Mouse (Mus musculus) thymus, adult 2 months (tissue): ENCODE results near the gene Far1. TPM values are rescaled to one million over a fixed set of nuclear protein-coding genes. Genes with fewer than 3 reads are reported as not detected.

ENCODE experiments used
- DNase-seq: peaks from one replicate; pipeline ENCODE4 v3.0.0; 2021
- H3K27ac ChIP-seq: fragments of 200-500 bp; 2 replicates; pipeline ENCODE4 v1.5.1; 2012; ENCODE audit warnings: low read length, control low read depth; ENCODE audit not compliant: control insufficient read depth, insufficient read depth
- H3K27me3 ChIP-seq: fragments of 200-500 bp; 2 replicates; pipeline ENCODE4 v1.6.1; 2012; ENCODE audit warnings: mild to moderate bottlenecking, low read length, moderate library complexity, mixed read lengths; ENCODE audit not compliant: control insufficient read depth, insufficient read depth
- H3K36me3 ChIP-seq: fragments of 200-500 bp; 2 replicates; pipeline ENCODE4 v1.6.1; 2012; ENCODE audit warnings: mild to moderate bottlenecking, low read length, moderate library complexity; ENCODE audit not compliant: control insufficient read depth, insufficient read depth
- H3K4me1 ChIP-seq: fragments of 200-500 bp; replicated peaks from 2 replicates; pipeline ENCODE4 v1.6.1; 2012; ENCODE audit warnings: low read length; ENCODE audit not compliant: control insufficient read depth, insufficient read depth
- H3K4me3 ChIP-seq: fragments of 200-500 bp; 2 replicates; pipeline ENCODE4 v1.5.1; 2012; ENCODE audit warnings: mild to moderate bottlenecking, low read length, control low read depth, moderate library complexity; ENCODE audit not compliant: control insufficient read depth, insufficient read depth
- CTCF ChIP-seq: fragments of 200-500 bp; IDR thresholded peaks from 2 replicates; pipeline ENCODE4 v1.5.1; 2012; ENCODE audit warnings: mild to moderate bottlenecking, control low read depth, low read length, moderate library complexity, borderline replicate concordance; ENCODE audit not compliant: control insufficient read depth, poor library complexity, insufficient read depth; ENCODE audit errors: extremely low read depth
- POLR2A ChIP-seq: fragments of 200-500 bp; IDR thresholded peaks from 2 replicates; pipeline ENCODE4 v1.6.1; 2012; ENCODE audit warnings: mild to moderate bottlenecking, low read length, control low read depth, moderate library complexity; ENCODE audit not compliant: control insufficient read depth, poor library complexity, insufficient read depth; ENCODE audit errors: extremely low read depth
- WGBS: fragments of 180-500 bp; shearing (Covaris S2); methylation state at CpG from one replicate; pipeline ENCODE4 v1.1.7; 2018; 5-methylcytosine and 5-hydroxymethylcytosine counted together
- polyA plus RNA-seq: library from polyadenylated mRNA; depleted of rRNA; stranded (reverse); fragments of >200 nt; gene quantifications from 2 replicates; pipeline ENCODE4 v1.2.3, GENCODE M21; 2012; rRNA removed

Far1 gene
- polyA plus RNA-seq, 1 experiment: 16.8 TPM

- TF ChIP-seq POLR2A (no peak), CTCF (no peak)
- Histone ChIP-seq H3K27ac (no peak overlapping the region), H3K27me3 (no peaks in the 10 kb centered on the region), H3K4me1 (no peaks in the 10 kb centered on the region), H3K36me3 (no peaks in the 10 kb centered on the region), H3K4me3 (no peak overlapping the region)
- 81% methylated on average over 9 of the region's 9 CpGs for WGBS
- no peak for DNase-seq
Measured at GRCm38 (mm10) chr7:113607928-113608327, 94.3 kb downstream of the Far1 start.

- no peak overlapping the region for H3K27ac ChIP-seq
- no peak overlapping the region for H3K4me3 ChIP-seq
- H3K27me3 ChIP-seq: no peaks in the 10 kb centered on the region; the same call in 1 of the 2 replicates
- no peaks in the 10 kb centered on the region for H3K4me1 ChIP-seq
- TF ChIP-seq CTCF (no peak), POLR2A (no peak)
- H3K36me3 ChIP-seq: no peaks in the 10 kb centered on the region
- DNase-seq: peak; percentile 48
- WGBS: 20% methylated on average over 8 of the region's 8 CpGs
Measured at GRCm38 (mm10) chr7:113609027-113609705, 95.5 kb downstream of the Far1 start.

DNA sequence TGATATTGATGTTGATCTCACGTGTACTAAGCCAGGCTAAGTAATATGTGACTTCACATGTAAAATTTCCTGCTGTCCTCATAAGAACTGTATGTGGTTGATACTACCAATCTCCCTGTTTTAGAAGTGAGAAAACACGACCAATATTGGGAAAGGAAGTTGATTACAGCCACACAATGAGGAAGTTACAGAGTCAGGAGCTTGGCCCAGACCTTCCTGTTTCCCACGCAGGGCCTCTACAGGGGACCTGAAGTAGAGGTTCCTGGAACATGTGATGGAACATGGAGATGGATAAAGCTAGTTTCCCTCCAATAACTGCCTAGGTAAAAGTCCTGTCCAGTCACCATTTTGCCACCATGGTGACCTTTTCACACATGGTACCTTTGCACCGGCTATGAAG is 99.0 kb downstream of the Far1 start:
- no peak overlapping the region for H3K4me3 ChIP-seq
- DNase-seq: no peak
- no peaks in the 10 kb centered on the region for H3K4me1 ChIP-seq
- H3K27ac ChIP-seq: no peak overlapping the region
- TF ChIP-seq CTCF (no peak), POLR2A (no peak)
- H3K27me3 ChIP-seq: no peaks in the 10 kb centered on the region; the same call in 1 of the 2 replicates
- H3K36me3 ChIP-seq: no peaks in the 10 kb centered on the region
- 52% methylated on average over 4 of the region's 4 CpGs for WGBS

DNA sequence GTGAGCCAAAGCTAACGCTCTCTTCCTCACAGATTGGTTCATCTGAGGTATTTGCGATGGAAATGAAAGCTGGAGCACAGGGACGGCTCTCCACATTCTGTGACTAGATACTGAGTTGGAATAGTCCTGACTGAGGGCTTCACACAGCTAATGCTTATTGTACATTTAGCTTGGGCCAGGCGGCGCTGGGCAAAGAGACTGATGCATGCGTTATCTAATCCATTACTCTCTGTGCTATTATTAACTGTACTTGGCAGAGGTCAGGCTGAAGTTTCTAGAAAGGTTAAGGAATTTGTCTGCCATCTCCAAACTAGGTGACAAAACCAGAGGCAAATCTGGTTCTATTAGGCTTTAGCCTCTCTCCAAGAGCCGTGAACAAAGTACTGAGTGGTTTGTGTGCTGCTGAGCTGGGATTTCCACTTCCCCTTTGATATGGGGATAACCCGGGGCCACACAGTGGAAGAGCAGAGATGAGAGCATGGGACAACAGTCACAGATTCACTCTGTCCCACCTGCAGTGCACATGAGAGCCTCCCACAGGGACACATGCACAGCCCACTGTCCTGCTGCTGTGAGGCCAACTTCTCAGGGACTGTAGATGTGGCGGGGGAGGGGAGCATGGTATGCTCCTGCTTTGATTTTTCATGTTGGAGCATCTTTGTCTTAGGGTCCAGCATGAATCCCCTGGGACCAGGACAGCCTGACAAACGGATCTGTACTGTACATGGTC is 100.7 kb downstream of the Far1 start:
- WGBS: 80% methylated on average over 10 of the region's 10 CpGs
- H3K4me1 ChIP-seq: no peaks in the 10 kb centered on the region
- no peak for TF ChIP-seq CTCF
- no peak for TF ChIP-seq POLR2A
- no peak overlapping the region for H3K27ac ChIP-seq
- no peaks in the 10 kb centered on the region for H3K36me3 ChIP-seq
- H3K27me3 ChIP-seq: no peaks in the 10 kb centered on the region; the same call in 1 of the 2 replicates
- no peak overlapping the region for H3K4me3 ChIP-seq
- no peak for DNase-seq

GRCm38 (mm10) chr7:113619166-113619565 is 105.5 kb downstream of the Far1 start:
- DNase-seq: no peak
- H3K4me1 ChIP-seq: 0 out of 2 replicates have a peak, but pooled peaks cover 4% of the 10 kb centered on the region
- no peak overlapping the region for H3K4me3 ChIP-seq
- no peaks in the 10 kb centered on the region for H3K27me3 ChIP-seq
- WGBS: 95% methylated on average over 2 of the region's 2 CpGs
- H3K36me3 ChIP-seq: no peaks in the 10 kb centered on the region
- H3K27ac ChIP-seq: no peak overlapping the region
- TF ChIP-seq CTCF: no peak
- no peak for TF ChIP-seq POLR2A

DNA sequence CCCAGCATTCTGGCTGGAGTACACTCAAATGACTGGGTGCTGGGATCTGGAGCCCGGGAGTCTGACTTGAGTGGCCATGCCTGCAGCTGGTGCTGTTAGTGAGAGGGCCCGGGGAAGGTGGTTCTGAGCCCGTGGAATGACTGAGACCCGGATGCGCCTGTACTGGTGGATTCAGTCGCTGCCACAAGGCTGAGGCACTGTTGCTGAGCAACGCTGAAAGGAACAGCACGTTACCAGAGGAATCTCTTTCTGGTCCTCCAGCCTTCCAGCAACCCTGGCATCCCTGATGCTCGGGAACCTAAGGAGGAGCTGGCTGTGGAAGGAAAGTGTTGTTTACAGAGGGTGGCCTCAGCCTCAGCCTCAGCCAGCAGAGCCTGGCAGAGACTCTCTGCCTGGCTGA is 106.1 kb downstream of the Far1 start:
- Histone ChIP-seq H3K27ac (no peak overlapping the region), H3K36me3 (no peaks in the 10 kb centered on the region), H3K27me3 (no peaks in the 10 kb centered on the region), H3K4me3 (no peak overlapping the region), H3K4me1 (0 out of 2 replicates have a peak, but pooled peaks cover 4% of the 10 kb centered on the region)
- 96% methylated on average over 9 of the region's 9 CpGs for WGBS
- no peak for TF ChIP-seq CTCF
- TF ChIP-seq POLR2A: no peak
- DNase-seq: no peak

Other genes starting within 250 kb of the Far1 start
- 13.3 and 15.0 TPM in 2 replicates for gene Btbd10, start 144.4 kb upstream of the Far1 start, polyA plus RNA-seq
- gene Pth, start 125.3 kb upstream of the Far1 start, polyA plus RNA-seq: 2.8 and 7.7 TPM in 2 replicates